Mouse (Mus musculus) limb, embryonic 10.5 days (tissue): Measurements from ENCODE around the gene Ehmt2. TPM values are rescaled to one million over a fixed set of nuclear protein-coding genes. Genes with fewer than 3 reads are reported as not detected.
A peak's percentile ranks its signal among the peaks of the same experiment; 100 is the strongest.

Source experiments
- DNase-seq: peaks from one replicate; pipeline ENCODE4 v3.0.0-alpha.2; 2017; ENCODE audit warnings: low spot score
- H3K27ac ChIP-seq: fragments of 300-500 bp; sonication (generic); 2 replicates; pipeline ENCODE4 v1.5.1; 2016; ENCODE audit warnings: mild to moderate bottlenecking
- H3K27me3 ChIP-seq: fragments of 300-500 bp; sonication (generic); 2 replicates; pipeline ENCODE4 v1.6.1; 2016; ENCODE audit warnings: low read depth, mild to moderate bottlenecking; ENCODE audit not compliant: poor library complexity, severe bottlenecking
- H3K36me3 ChIP-seq: fragments of 300-500 bp; sonication (generic); 2 replicates; pipeline ENCODE4 v1.6.1; 2016; ENCODE audit warnings: mild to moderate bottlenecking, moderate library complexity
- H3K4me1 ChIP-seq: fragments of 300-500 bp; sonication (generic); 2 replicates; pipeline ENCODE4 v1.6.1; 2016
- H3K4me3 ChIP-seq: fragments of 300-500 bp; sonication (generic); 2 replicates; pipeline ENCODE4 v1.5.1; 2016; ENCODE audit warnings: mild to moderate bottlenecking, moderate library complexity
- H3K9me3 ChIP-seq: fragments of 300-500 bp; sonication (generic); replicated peaks from 2 replicates; pipeline ENCODE4 v1.6.1; 2016; ENCODE audit warnings: mild to moderate bottlenecking
- WGBS: fragments of 180-500 bp; shearing (Covaris S2); methylation state at CpG from one replicate; pipeline ENCODE4 v1.1.7; 2016; 5-methylcytosine and 5-hydroxymethylcytosine counted together
- polyA plus RNA-seq: library from polyadenylated mRNA; unstranded; fragments of >200 nt; fragmentation: Nextera tagmentation; extraction: Ambion mirVana; gene quantifications from 2 replicates; pipeline ENCODE4 v1.2.1, GENCODE M21; 2016

Gene Ehmt2
- 109 and 116 TPM in 2 replicates for polyA plus RNA-seq

DNA sequence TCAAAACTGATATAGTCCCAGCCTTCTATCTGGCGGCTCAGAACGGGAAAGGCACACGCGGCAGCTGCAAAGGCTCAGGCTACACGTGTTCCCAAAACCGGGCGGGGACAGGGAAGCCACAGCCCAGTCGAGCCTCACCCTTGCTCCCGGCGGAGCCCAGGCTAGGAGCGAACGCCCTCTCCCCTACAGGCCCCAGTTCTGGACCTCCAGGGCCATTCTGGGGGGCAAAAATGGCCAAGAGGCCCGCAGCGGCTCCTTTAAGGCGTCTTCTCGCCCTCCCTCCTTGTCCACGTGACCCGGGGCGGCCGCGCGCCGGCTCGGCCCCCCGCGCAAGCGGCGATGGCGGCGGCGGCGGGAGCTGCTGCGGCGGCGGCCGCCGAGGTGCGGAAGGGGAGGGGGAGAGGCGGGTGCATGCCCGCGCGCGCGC is at the start of gene Ehmt2, which contains the start of gene C2:
TSS of gene Ehmt2 (plus strand) at position 310 of the 427 bp plus-strand sequence.
TSS of gene C2 (minus strand) at position 106 of the 427 bp plus-strand sequence.
- Histone ChIP-seq H3K27me3 (no peaks in the 10 kb centered on the region), H3K9me3 (no peaks in the 10 kb centered on the region), H3K4me3 (peak within 1 kb of the TSS; percentile 99), H3K4me1 (peaks cover 56% of the 10 kb centered on the region), H3K27ac (peak within 1 kb of the TSS; percentile 100), H3K36me3 (peaks cover 44% of the 10 kb centered on the region)
- under 1% methylated on average over 43 of the region's 44 CpGs for WGBS
- peak; percentile 90 for DNase-seq

DNA sequence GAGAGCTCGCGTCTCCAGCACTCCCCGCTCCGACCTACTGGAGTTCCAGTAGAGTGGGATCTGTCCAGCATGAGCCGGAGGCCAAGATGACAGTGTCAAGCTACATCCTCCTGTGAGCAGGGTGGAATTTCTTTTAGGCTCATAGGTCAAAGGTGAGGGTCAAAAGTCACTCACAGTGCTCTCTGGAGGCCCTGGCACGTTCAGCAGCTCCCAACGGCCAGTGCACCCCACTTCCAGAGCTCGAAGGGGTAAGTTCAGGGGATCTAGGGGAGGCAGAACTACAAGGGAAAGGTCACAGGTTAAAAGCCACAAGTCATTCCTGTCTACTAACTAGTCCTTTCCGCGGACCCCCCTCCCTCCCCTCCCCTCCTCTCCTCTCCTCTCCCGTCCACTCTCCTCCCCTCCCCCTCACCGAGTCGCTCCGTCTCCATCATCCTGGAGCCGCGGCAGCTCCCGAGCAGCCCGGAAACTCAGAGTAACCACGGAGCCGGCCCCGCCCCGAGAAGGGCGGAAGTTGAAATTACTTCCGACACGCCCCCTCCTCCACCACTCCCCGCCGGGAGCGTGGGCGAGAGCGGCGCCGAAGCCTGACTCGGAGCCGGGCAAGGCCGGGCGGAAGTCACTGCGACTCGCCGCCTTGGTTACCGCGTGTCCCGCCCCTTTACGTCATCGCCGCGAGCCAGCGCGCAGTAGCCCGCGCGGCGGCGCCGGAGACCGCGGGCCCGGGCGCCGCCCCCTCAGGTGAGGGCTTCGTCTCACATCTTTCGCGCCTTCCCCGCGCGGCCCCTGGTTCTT is 48.4 kb upstream of the Ehmt2 start, which contains the start of the genes Skiv2l and Nelfe:
TSS of gene Skiv2l (minus strand) at position 489 of the 795 bp plus-strand sequence.
TSS of gene Nelfe (plus strand) at position 670 of the 795 bp plus-strand sequence.
- Histone ChIP-seq H3K4me1 (peaks cover 29% of the 10 kb centered on the region), H3K27me3 (no peaks in the 10 kb centered on the region), H3K4me3 (peak within 1 kb of the TSS; percentile 99), H3K36me3 (peaks cover 66% of the 10 kb centered on the region), H3K27ac (peak within 1 kb of the TSS; percentile 92), H3K9me3 (no peaks in the 10 kb centered on the region)
- DNase-seq, result peak; percentile 99
- under 1% methylated on average over 65 of the region's 65 CpGs for WGBS

- Histone ChIP-seq H3K9me3 (no peaks in the 10 kb centered on the region), H3K27me3 (no peaks in the 10 kb centered on the region), H3K4me1 (peaks cover 29% of the 10 kb centered on the region), H3K27ac (peak overlapping the region; percentile 92), H3K36me3 (peaks cover 66% of the 10 kb centered on the region), H3K4me3 (peak overlapping the region; percentile 99)
- no peak for DNase-seq
- WGBS, result 2% methylated on average over 25 of the region's 25 CpGs
Measured at GRCm38 (mm10) chr17:34850517-34851125, 47.6 kb upstream of the Ehmt2 start.

GRCm38 (mm10) chr17:34853511-34853910 is 44.8 kb upstream of the Ehmt2 start:
- Histone ChIP-seq H3K4me1 (peaks cover 29% of the 10 kb centered on the region), H3K4me3 (no peak overlapping the region), H3K27ac (no peak overlapping the region), H3K36me3 (peaks cover 69% of the 10 kb centered on the region), H3K27me3 (no peaks in the 10 kb centered on the region), H3K9me3 (no peaks in the 10 kb centered on the region)
- 75% methylated on average over 8 of the region's 8 CpGs for WGBS
- no peak for DNase-seq

DNA sequence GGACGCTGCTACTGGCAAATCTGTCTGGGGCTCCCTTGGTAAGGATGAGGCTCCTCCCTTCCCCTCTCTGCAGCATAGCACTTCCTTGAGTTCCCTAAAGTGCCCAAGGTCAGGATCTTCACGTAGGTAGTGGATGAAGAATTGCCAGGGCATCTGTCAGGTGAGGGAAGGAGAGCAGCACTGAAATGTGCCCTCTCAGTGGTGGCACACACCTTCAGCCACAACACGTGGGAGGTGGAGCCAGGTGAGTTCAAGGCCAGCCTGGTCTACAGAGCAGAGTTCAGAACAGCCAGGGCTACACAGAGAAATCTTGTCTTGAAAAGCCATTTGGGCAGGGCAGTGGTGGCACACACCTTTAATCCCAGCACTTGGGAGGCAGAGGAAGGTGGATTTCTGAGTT is 43.5 kb upstream of the Ehmt2 start:
- Histone ChIP-seq H3K4me3 (no peak overlapping the region), H3K36me3 (peaks cover 71% of the 10 kb centered on the region), H3K9me3 (no peaks in the 10 kb centered on the region), H3K27me3 (no peaks in the 10 kb centered on the region), H3K4me1 (peaks cover 24% of the 10 kb centered on the region), H3K27ac (no peak overlapping the region)
- 74% methylated on average over 3 of the region's 3 CpGs for WGBS
- DNase-seq, result no peak

DNA sequence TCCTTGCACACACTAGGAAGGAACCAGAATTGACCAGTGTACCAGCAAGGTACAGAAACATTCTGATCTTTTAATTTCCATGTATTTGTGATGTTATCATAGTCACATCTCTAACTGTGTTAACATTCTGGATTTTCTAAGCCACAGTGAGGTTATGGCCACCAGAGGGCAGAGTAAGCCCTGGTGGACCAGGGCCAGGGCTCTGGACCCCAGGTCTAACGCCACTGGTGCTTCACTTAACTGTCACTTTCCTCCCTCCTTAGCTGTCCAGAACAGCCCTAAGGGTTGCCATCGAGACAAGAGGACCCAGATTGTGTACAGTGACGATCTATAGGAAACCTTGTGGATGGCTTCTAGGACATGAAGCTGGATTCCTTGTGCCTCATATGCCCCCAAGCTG is 42.4 kb upstream of the Ehmt2 start:
- DNase-seq, result peak; percentile 54
- H3K4me3 ChIP-seq, result no peak overlapping the region
- H3K27ac ChIP-seq, result no peak overlapping the region
- H3K9me3 ChIP-seq, result no peaks in the 10 kb centered on the region
- WGBS, result 48% methylated on average over 3 of the region's 3 CpGs
- peaks cover 20% of the 10 kb centered on the region for H3K4me1 ChIP-seq
- peaks cover 71% of the 10 kb centered on the region for H3K36me3 ChIP-seq
- H3K27me3 ChIP-seq, result no peaks in the 10 kb centered on the region

GRCm38 (mm10) chr17:34858670-34859069 is 39.6 kb upstream of the Ehmt2 start:
- 87% methylated on average over 4 of the region's 4 CpGs for WGBS

GRCm38 (mm10) chr17:34860514-34860913 is 37.8 kb upstream of the Ehmt2 start:
- H3K36me3 ChIP-seq, result peaks cover 32% of the 10 kb centered on the region
- 86% methylated on average over 9 of the region's 9 CpGs for WGBS
- no peak overlapping the region for H3K4me3 ChIP-seq
- no peak for DNase-seq
- H3K4me1 ChIP-seq, result peaks cover 17% of the 10 kb centered on the region
- no peaks in the 10 kb centered on the region for H3K9me3 ChIP-seq
- H3K27ac ChIP-seq, result no peak overlapping the region
- no peaks in the 10 kb centered on the region for H3K27me3 ChIP-seq

More at GRCm38 (mm10) chr17:34858670-34859069, 39.6 kb upstream of the Ehmt2 start:
- Histone ChIP-seq H3K36me3 (peaks cover 50% of the 10 kb centered on the region), H3K4me1 (peaks cover 15% of the 10 kb centered on the region), H3K4me3 (no peak overlapping the region), H3K9me3 (no peaks in the 10 kb centered on the region), H3K27me3 (no peaks in the 10 kb centered on the region), H3K27ac (no peak overlapping the region)
- no peak for DNase-seq

GRCm38 (mm10) chr17:34861704-34862415 is 36.4 kb upstream of the Ehmt2 start:
- no peaks in the 10 kb centered on the region for H3K27me3 ChIP-seq
- peaks cover 17% of the 10 kb centered on the region for H3K4me1 ChIP-seq
- H3K4me3 ChIP-seq, result no peak overlapping the region
- no peak overlapping the region for H3K27ac ChIP-seq
- H3K36me3 ChIP-seq, result peaks cover 19% of the 10 kb centered on the region
- no peaks in the 10 kb centered on the region for H3K9me3 ChIP-seq
- DNase-seq, result no peak
- WGBS, result 68% methylated on average over 13 of the region's 13 CpGs

- WGBS, result 68% methylated on average over 8 of the region's 8 CpGs
- Histone ChIP-seq H3K4me3 (no peak within 1 kb of the TSS), H3K36me3 (peaks cover 12% of the 10 kb centered on the region), H3K9me3 (no peaks in the 10 kb centered on the region), H3K27ac (no peak within 1 kb of the TSS; the same call in 1 of the 2 replicates), H3K27me3 (no peaks in the 10 kb centered on the region), H3K4me1 (peaks cover 17% of the 10 kb centered on the region)
- DNase-seq, result no peak
Measured at GRCm38 (mm10) chr17:34862416-34863081, 35.7 kb upstream of the Ehmt2 start, which contains the start of gene Cfb. Gene Cfb (minus strand): TSS chr17:34862518.

- Histone ChIP-seq H3K36me3 (no peaks in the 10 kb centered on the region), H3K4me3 (no peak overlapping the region), H3K9me3 (no peaks in the 10 kb centered on the region), H3K27ac (no peak overlapping the region), H3K27me3 (no peaks in the 10 kb centered on the region), H3K4me1 (peaks cover 17% of the 10 kb centered on the region)
- no peak for DNase-seq
- WGBS, result 64% methylated on average over 7 of the region's 7 CpGs
Measured at GRCm38 (mm10) chr17:34865981-34866380, 32.3 kb upstream of the Ehmt2 start.

DNA sequence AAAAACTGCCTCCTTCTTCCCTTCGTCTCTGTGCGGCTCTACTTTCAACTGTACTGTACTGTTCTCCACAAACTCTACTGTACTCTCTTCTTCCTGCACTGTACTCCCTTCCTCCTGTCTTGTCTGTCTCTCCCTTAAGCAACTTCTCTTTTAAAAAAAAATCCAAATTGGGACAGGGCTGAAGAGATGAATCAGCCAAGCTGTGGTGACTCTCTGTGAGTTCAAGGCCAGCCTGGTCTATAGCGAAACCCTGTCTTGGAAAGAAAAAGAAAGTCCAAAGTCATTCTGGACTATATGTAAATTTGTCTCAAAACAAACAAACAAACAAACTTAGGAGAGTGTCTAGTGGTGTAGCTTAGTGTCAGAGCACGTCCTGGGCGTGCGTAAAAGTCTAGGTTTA is 23.9 kb upstream of the Ehmt2 start:
- no peak for DNase-seq
- no peak overlapping the region for H3K27ac ChIP-seq
- WGBS, result 92% methylated on average over 6 of the region's 6 CpGs
- peaks cover under 1% of the 10 kb centered on the region for H3K4me1 ChIP-seq
- no peaks in the 10 kb centered on the region for H3K9me3 ChIP-seq
- no peak overlapping the region for H3K4me3 ChIP-seq
- H3K27me3 ChIP-seq, result no peaks in the 10 kb centered on the region
- no peaks in the 10 kb centered on the region for H3K36me3 ChIP-seq
